Mouse (Mus musculus): ENCODE results near the gene Cd81. TPM values are rescaled to one million over a fixed set of nuclear protein-coding genes. Genes with fewer than 3 reads are reported as not detected.

The Cd81 gene
- polyA plus RNA-seq, 1 experiment from 2014 or later: 225 TPM

GRCm38 (mm10) chr7:143044049-143044825 lies 8.3 kb upstream of the Cd81 start:
- DNase-seq (ENCODE audit: extremely low spot score, low spot score): no peak
- Histone ChIP-seq H3K4me3 (no peak overlapping the region), H3K9me3 (no peaks in the 10 kb centered on the region), H3K27me3 (ENCODE audit: poor library complexity, severe bottlenecking) (no peaks in the 10 kb centered on the region), H3K27ac (no peak overlapping the region), H3K4me1 (peaks cover 11% of the 10 kb centered on the region; the same call in 1 of the 2 replicates), H3K36me3 (replicated peaks) (no peaks in the 10 kb centered on the region)
- WGBS: 93% methylated on average over 2 of the region's 2 CpGs

GRCm38 (mm10) chr7:143044826-143045206 lies 7.7 kb upstream of the Cd81 start:
- DNase-seq (ENCODE audit: extremely low spot score, low spot score): no peak
- no peak overlapping the region for H3K27ac ChIP-seq
- H3K27me3 ChIP-seq (ENCODE audit: poor library complexity, severe bottlenecking): no peaks in the 10 kb centered on the region
- H3K36me3 ChIP-seq (replicated peaks): no peaks in the 10 kb centered on the region
- no peak overlapping the region for H3K4me3 ChIP-seq
- peaks cover 11% of the 10 kb centered on the region; the same call in 1 of the 2 replicates for H3K4me1 ChIP-seq
- no peaks in the 10 kb centered on the region for H3K9me3 ChIP-seq

GRCm38 (mm10) chr7:143046358-143046757 lies 6.2 kb upstream of the Cd81 start:
- WGBS: 84% methylated on average over 7 of the region's 7 CpGs
- Histone ChIP-seq H3K27me3 (ENCODE audit: poor library complexity, severe bottlenecking) (no peaks in the 10 kb centered on the region), H3K4me1 (peaks cover 11% of the 10 kb centered on the region; the same call in 1 of the 2 replicates), H3K4me3 (no peak overlapping the region), H3K36me3 (replicated peaks) (no peaks in the 10 kb centered on the region), H3K9me3 (no peaks in the 10 kb centered on the region), H3K27ac (no peak overlapping the region)
- DNase-seq (ENCODE audit: extremely low spot score, low spot score): no peak

DNA sequence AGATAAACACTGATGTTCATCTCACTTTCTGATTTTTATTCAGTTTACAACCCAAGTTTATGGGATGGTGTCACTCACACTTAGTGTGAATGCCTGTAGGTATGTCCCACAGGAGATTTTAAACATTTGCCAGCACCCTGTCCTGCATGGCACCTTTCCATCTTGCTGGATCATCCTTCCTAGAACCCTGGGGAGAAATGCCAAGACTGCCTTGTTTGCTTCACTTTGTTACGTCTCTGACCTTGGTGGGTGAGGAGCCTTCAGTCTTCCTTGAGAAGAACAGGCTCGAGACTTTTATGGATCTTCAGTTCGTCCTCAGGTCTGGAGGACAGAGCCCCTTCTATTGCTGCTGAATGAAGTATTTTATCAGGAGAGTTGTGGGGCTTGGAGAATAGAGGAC lies 3.2 kb upstream of the Cd81 start:
- no peaks in the 10 kb centered on the region for H3K36me3 ChIP-seq (replicated peaks)
- WGBS: 74% methylated on average over 3 of the region's 3 CpGs
- H3K4me1 ChIP-seq: peaks cover 20% of the 10 kb centered on the region
- no peaks in the 10 kb centered on the region for H3K27me3 ChIP-seq (ENCODE audit: poor library complexity, severe bottlenecking)
- H3K9me3 ChIP-seq: no peaks in the 10 kb centered on the region
- DNase-seq (ENCODE audit: extremely low spot score, low spot score): no peak
- H3K27ac ChIP-seq: no peak overlapping the region
- no peak overlapping the region for H3K4me3 ChIP-seq

- Histone ChIP-seq H3K4me3 (no peak overlapping the region), H3K36me3 (replicated peaks) (peaks cover 5% of the 10 kb centered on the region), H3K9me3 (no peaks in the 10 kb centered on the region), H3K4me1 (peaks cover 28% of the 10 kb centered on the region), H3K27ac (no peak overlapping the region), H3K27me3 (ENCODE audit: poor library complexity, severe bottlenecking) (no peaks in the 10 kb centered on the region)
- 97% methylated on average over 3 of the region's 3 CpGs for WGBS
- DNase-seq (ENCODE audit: extremely low spot score, low spot score): no peak
Measured at GRCm38 (mm10) chr7:143049841-143050816, 2.4 kb upstream of the Cd81 start.

- peaks cover 40% of the 10 kb centered on the region for H3K4me1 ChIP-seq
- no peak overlapping the region for H3K27ac ChIP-seq
- H3K27me3 ChIP-seq (ENCODE audit: poor library complexity, severe bottlenecking): no peaks in the 10 kb centered on the region
- 71% methylated on average over 2 of the region's 2 CpGs for WGBS
- H3K9me3 ChIP-seq: no peaks in the 10 kb centered on the region
- H3K4me3 ChIP-seq: no peak overlapping the region
- no peak for DNase-seq (ENCODE audit: extremely low spot score, low spot score)
- H3K36me3 ChIP-seq (replicated peaks): peaks cover 16% of the 10 kb centered on the region
Measured at GRCm38 (mm10) chr7:143051316-143051715, 1.2 kb upstream of the Cd81 start.

GRCm38 (mm10) chr7:143053008-143053899 lies 715 bp downstream of the Cd81 start:
- peak overlapping the region; percentile 92 for H3K4me3 ChIP-seq
- H3K4me1 ChIP-seq: peaks cover 51% of the 10 kb centered on the region
- peak; percentile 68 for DNase-seq (ENCODE audit: extremely low spot score, low spot score)
- under 1% methylated on average over 46 of the region's 46 CpGs for WGBS
- peaks cover 34% of the 10 kb centered on the region for H3K36me3 ChIP-seq (replicated peaks)
- H3K27ac ChIP-seq: peak overlapping the region; percentile 95
- no peaks in the 10 kb centered on the region for H3K27me3 ChIP-seq (ENCODE audit: poor library complexity, severe bottlenecking)
- no peaks in the 10 kb centered on the region for H3K9me3 ChIP-seq

DNA sequence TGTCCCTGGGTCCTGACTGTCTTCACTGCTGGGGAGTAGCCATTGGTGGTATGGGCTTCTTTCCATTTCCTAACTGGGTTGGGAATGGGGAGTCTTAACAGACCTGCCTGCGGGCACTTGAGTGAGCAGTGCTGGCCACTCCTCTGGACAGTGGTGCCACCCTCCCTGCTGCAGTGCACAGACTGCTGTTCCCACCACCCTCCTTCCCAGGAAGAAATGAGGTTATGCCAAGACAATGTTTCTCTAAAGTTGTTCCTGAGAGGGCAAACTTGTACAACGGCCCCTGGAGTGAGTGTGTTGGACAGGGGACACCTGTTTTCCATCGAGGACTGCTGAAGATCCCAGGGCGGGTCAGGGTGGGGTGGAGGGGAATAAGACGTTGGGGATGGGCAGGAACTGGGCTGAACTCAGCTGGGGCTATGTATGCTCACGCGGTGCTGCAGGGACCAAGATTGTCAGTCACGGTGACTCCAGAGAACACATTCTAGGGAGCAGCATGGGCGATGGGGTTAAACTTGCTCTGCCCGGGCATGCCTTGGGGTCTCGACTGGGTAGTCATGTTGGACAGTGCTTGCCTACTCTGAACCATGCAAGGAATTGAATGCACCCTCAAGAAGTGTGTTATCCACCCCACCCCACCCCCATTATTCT lies 1.5 kb downstream of the Cd81 start:
- H3K4me1 ChIP-seq: peaks cover 57% of the 10 kb centered on the region
- H3K27ac ChIP-seq: peak overlapping the region; percentile 95
- H3K9me3 ChIP-seq: no peaks in the 10 kb centered on the region

DNA sequence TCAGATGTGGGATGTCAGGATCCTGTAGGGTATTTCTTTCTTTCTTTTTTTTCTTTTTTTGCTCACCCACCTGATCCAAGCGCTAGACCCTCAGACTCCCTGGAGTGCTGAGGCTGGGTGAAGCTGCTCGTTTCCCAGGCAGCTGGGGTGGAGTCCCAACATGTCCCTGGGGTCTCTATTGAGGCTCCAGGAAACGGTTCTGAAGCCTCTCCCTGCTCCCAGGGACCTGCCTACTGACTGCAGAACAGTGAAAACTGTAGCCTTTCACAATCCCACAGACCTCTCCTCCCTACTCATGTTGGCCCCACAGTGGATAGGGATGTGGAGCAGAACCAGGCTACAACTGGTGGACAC lies 2.0 kb downstream of the Cd81 start:
- Histone ChIP-seq H3K36me3 (replicated peaks) (peaks cover 48% of the 10 kb centered on the region), H3K4me3 (peak overlapping the region; percentile 92), H3K27ac (0 out of 2 replicates have a peak overlapping the region, but pooled peaks have one; percentile 48), H3K4me1 (peaks cover 60% of the 10 kb centered on the region), H3K27me3 (ENCODE audit: poor library complexity, severe bottlenecking) (no peaks in the 10 kb centered on the region), H3K9me3 (no peaks in the 10 kb centered on the region)
- WGBS: 65% methylated on average over 3 of the region's 3 CpGs
- DNase-seq (ENCODE audit: extremely low spot score, low spot score): no peak

More for the DNA sequence above, 1.5 kb downstream of the Cd81 start:
- Histone ChIP-seq H3K27me3 (ENCODE audit: poor library complexity, severe bottlenecking) (no peaks in the 10 kb centered on the region), H3K36me3 (replicated peaks) (peaks cover 43% of the 10 kb centered on the region), H3K4me3 (peak overlapping the region; percentile 92)
- DNase-seq (ENCODE audit: extremely low spot score, low spot score): no peak
- WGBS: 76% methylated on average over 11 of the region's 11 CpGs

- Histone ChIP-seq H3K4me1 (peaks cover 60% of the 10 kb centered on the region), H3K27me3 (ENCODE audit: poor library complexity, severe bottlenecking) (no peaks in the 10 kb centered on the region), H3K36me3 (replicated peaks) (peaks cover 50% of the 10 kb centered on the region), H3K27ac (0 out of 2 replicates have a peak overlapping the region, but pooled peaks have one; percentile 48), H3K4me3 (peak overlapping the region; percentile 92), H3K9me3 (no peaks in the 10 kb centered on the region)
- DNase-seq (ENCODE audit: extremely low spot score, low spot score): no peak
- 85% methylated on average over 3 of the region's 3 CpGs for WGBS
Measured at GRCm38 (mm10) chr7:143055001-143055400, 2.5 kb downstream of the Cd81 start.

DNA sequence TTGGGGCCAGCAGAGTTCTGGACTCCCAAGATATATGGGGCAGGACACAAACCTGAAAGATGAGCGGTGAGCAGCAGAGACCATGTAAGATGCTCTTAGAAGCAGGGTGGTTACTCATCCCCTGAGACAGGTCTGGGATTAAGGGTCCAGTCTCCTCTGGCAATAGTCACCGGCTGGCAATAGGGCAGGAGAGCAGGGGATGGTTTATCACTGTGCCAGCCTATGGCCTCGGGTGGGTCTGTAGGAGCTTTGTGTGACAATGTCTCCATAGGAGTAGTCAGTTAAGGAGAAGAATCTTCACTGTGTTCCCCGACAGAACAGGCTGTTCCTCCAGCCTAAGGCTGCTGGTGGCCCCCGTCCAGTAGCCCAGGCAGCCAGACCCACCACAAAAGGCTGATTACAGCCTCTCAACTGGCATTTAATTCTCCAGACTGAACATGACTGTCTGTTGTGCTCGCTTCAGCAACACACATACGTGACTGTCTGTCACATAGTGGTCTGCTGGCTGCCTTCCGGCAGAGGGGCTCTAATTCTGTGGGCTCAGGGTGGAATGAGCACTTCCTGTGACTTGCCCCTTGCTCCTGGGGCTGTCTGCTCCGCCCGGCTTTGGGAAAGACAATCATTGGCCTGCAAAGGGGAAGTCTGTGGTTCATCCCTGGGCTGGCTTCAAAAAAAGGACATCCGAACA lies 3.1 kb downstream of the Cd81 start:
- Histone ChIP-seq H3K27ac (0 out of 2 replicates have a peak overlapping the region, but pooled peaks have one; percentile 48), H3K4me1 (peaks cover 60% of the 10 kb centered on the region), H3K36me3 (replicated peaks) (peaks cover 57% of the 10 kb centered on the region), H3K27me3 (ENCODE audit: poor library complexity, severe bottlenecking) (no peaks in the 10 kb centered on the region), H3K9me3 (no peaks in the 10 kb centered on the region), H3K4me3 (peak overlapping the region; percentile 92)
- DNase-seq (ENCODE audit: extremely low spot score, low spot score): no peak
- 85% methylated on average over 11 of the region's 11 CpGs for WGBS

Data from forebrain, embryonic 10.5 days (tissue).